15 mouse cellular contexts compared by ENCODE assay signal in the genomic region with DNA sequence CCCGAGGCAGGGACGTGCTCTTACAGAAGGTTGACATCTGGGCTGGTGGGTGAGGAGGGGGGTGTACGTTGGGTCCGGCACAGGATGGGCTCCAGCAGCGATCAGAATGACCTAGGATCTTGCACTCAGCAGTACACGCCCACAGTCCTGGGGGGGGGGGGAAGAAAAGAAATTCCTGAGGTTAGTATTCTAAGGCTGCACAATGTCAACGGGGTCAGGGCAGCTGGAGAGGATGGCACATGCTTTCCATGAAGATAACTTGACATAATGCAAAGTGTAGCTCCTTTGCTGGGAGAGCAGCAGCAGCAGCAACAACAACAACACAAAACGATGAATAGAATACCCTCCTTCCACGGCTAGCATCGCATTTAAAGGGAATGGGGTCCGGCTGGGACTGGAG. TPM values are rescaled to one million over a fixed set of nuclear protein-coding genes. Genes with fewer than 3 reads are reported as not detected.
DNase-seq lines count a peak whose midpoint lies in the region; ATAC-seq and TF ChIP-seq lines count a peak whose summit lies in the region.
"Had no signal": no experiment of that assay in that cellular context is flagged by ENCODE, and none has a peak within 500 bp of the region (broad histone marks: within the 10 kb centered on the region; RNA-seq: fewer than 3 reads in every experiment).

No protein-coding gene starts in this region.

- H3K4me2 ChIP-seq in kidney, embryonic 15.5 days, result 0 out of 2 replicates have a peak overlapping the region, but pooled peaks have one; percentile 76
- peak overlapping the region; percentile 75 for H3K4me2 ChIP-seq in forebrain, postnatal 0 days (ENCODE audit: low read depth)
- H3K4me2 ChIP-seq in limb, embryonic 15.5 days, result no peak overlapping the region
- H3K4me2 ChIP-seq in neural tube, embryonic 14.5 days (ENCODE audit: low read depth, low read length), result peak overlapping the region; percentile 85

- no peaks in the 10 kb centered on the region for H3K9me3 ChIP-seq in kidney, embryonic 15.5 days (replicated peaks)
- no peaks in the 10 kb centered on the region for H3K9me3 ChIP-seq in forebrain, postnatal 0 days (ENCODE audit: low read length)
- H3K9me3 ChIP-seq in limb, embryonic 15.5 days, result no peaks in the 10 kb centered on the region
- H3K9me3 ChIP-seq in neural tube, embryonic 14.5 days (ENCODE audit: control insufficient read depth, low read length), result no peaks in the 10 kb centered on the region
- H3K9me3 ChIP-seq: intestine, embryonic 15.5 days had no signal

- no peak for DNase-seq in kidney, postnatal 14 days
- no peak for DNase-seq in forebrain, postnatal 0 days
- DNase-seq in kidney, adult 8-10 months, result no peak
- DNase-seq in adrenal gland, adult 18-20 months (ENCODE audit: low spot score in 2 of 2), result no peak
- DNase-seq: adrenal gland, adult 2 months; layer of hippocampus, adult 9-11 months; liver; lung, postnatal 10 days had no signal

- peaks cover 74% of the 10 kb centered on the region for H3K27me3 ChIP-seq in kidney, embryonic 15.5 days
- no peaks in the 10 kb centered on the region; the same call in 1 of the 2 replicates for H3K27me3 ChIP-seq in forebrain, postnatal 0 days (ENCODE audit: insufficient read depth, low read length)
- H3K27me3 ChIP-seq in limb, embryonic 15.5 days, result peaks cover 71% of the 10 kb centered on the region
- peaks cover 21% of the 10 kb centered on the region for H3K27me3 ChIP-seq in neural tube, embryonic 14.5 days (ENCODE audit: control insufficient read depth, insufficient read depth, low read length)

- H3K36me3 ChIP-seq in kidney, embryonic 15.5 days, result no peaks in the 10 kb centered on the region
- 0 out of 2 replicates have a peak, but pooled peaks cover 4% of the 10 kb centered on the region for H3K36me3 ChIP-seq in forebrain, postnatal 0 days (ENCODE audit: insufficient read depth)
- no peaks in the 10 kb centered on the region for H3K36me3 ChIP-seq in limb, embryonic 15.5 days
- no peaks in the 10 kb centered on the region for H3K36me3 ChIP-seq in neural tube, embryonic 14.5 days (ENCODE audit: control insufficient read depth, insufficient read depth, low read length)
- H3K36me3 ChIP-seq: heart, embryonic 12.5 days; intestine, embryonic 15.5 days had no signal

- H3K9ac ChIP-seq in kidney, embryonic 15.5 days, result no peak overlapping the region
- H3K9ac ChIP-seq in forebrain, postnatal 0 days, result peak overlapping the region; percentile 65
- H3K9ac ChIP-seq in limb, embryonic 15.5 days, result no peak overlapping the region
- peak overlapping the region; percentile 72 for H3K9ac ChIP-seq in neural tube, embryonic 14.5 days (replicated peaks; ENCODE audit: low read depth, low read length)
- H3K9ac ChIP-seq: heart, embryonic 12.5 days; intestine, embryonic 15.5 days had no signal

- no peak for TF ChIP-seq CTCF in forebrain, postnatal 0 days (IDR thresholded peaks at IDR 0.05; ENCODE audit: low read depth)

- no peak for ATAC-seq in kidney, embryonic 15.5 days (replicated peaks; ENCODE audit: low FRiP score)
- ATAC-seq in forebrain, postnatal 0 days, result no peak
- ATAC-seq in limb, embryonic 15.5 days (ENCODE audit: insufficient number of reproducible peaks, low FRiP score, low TSS enrichment, low read depth), result no peak
- no peak for ATAC-seq in neural tube, embryonic 14.5 days (ENCODE audit: low read depth)
- ATAC-seq in activated CD4-positive, CD25-positive, alpha-beta regulatory T cell, adult 4 months, result no peak
- ATAC-seq: intestine, embryonic 15.5 days had no signal

- H3K27ac ChIP-seq in kidney, embryonic 15.5 days, result no peak overlapping the region
- no peak overlapping the region for H3K27ac ChIP-seq in forebrain, postnatal 0 days (ENCODE audit: low read depth, low read length)
- H3K27ac ChIP-seq in limb, embryonic 15.5 days, result no peak overlapping the region
- H3K27ac ChIP-seq in neural tube, embryonic 14.5 days (ENCODE audit: low read depth, low read length), result no peak overlapping the region
- H3K27ac ChIP-seq: intestine, embryonic 15.5 days had no signal

- H3K4me1 ChIP-seq in kidney, embryonic 15.5 days, result peaks cover 43% of the 10 kb centered on the region
- peaks cover 14% of the 10 kb centered on the region for H3K4me1 ChIP-seq in forebrain, postnatal 0 days (ENCODE audit: insufficient read depth)
- H3K4me1 ChIP-seq in limb, embryonic 15.5 days, result peaks cover 41% of the 10 kb centered on the region
- peaks cover 17% of the 10 kb centered on the region for H3K4me1 ChIP-seq in neural tube, embryonic 14.5 days (ENCODE audit: control insufficient read depth, insufficient read depth, low read length)

- WGBS in kidney, embryonic 15.5 days, result 15% methylated on average over 11 of the region's 11 CpGs
- WGBS in forebrain, postnatal 0 days, result 10% methylated on average over 11 of the region's 11 CpGs
- WGBS in limb, embryonic 15.5 days, result 11% methylated on average over 11 of the region's 11 CpGs
- 4% methylated on average over 11 of the region's 11 CpGs for WGBS in neural tube, embryonic 14.5 days

- H3K4me3 ChIP-seq in kidney, embryonic 15.5 days (replicated peaks), result no peak overlapping the region
- H3K4me3 ChIP-seq in forebrain, postnatal 0 days (ENCODE audit: low read depth, low read length), result peak overlapping the region; percentile 62
- H3K4me3 ChIP-seq in limb, embryonic 15.5 days, result peak overlapping the region; percentile 43; the same call in 1 of the 2 replicates
- peak overlapping the region; percentile 58 for H3K4me3 ChIP-seq in neural tube, embryonic 14.5 days (ENCODE audit: low read depth, low read length)

RNA-seq across cellular contexts. Expression of gene Pcdh8, which starts 3.5 kb away (rescaled TPM):
- 1.8 TPM in 2 replicates for polyA plus RNA-seq in kidney, embryonic 15.5 days (2015; fragmentation: Nextera tagmentation; extraction: Ambion mirVana)
- 86.4 and 130 TPM in 2 replicates for total RNA-seq in forebrain, postnatal 0 days (2014; rRNA removed)
- polyA plus RNA-seq in forebrain, postnatal 0 days (2015; fragmentation: Nextera tagmentation; extraction: Ambion mirVana), result 41.8 and 51.5 TPM in 2 replicates
- polyA plus RNA-seq in limb, embryonic 15.5 days (2015; fragmentation: Nextera tagmentation; extraction: Ambion mirVana), result 2.2 and 4.1 TPM in 2 replicates
- polyA plus RNA-seq in neural tube, embryonic 14.5 days (2014; fragmentation: Nextera tagmentation; extraction: Ambion mirVana), result 29.6 and 32.5 TPM in 2 replicates
- polyA plus RNA-seq in activated CD4-positive, CD25-positive, alpha-beta regulatory T cell, adult 4 months (2017; shearing (Covaris generic)), result not detected
- under 1 TPM in 1 of 2 experiments, not detected in 1; 0.43 TPM for total RNA-seq in adrenal gland, adult 18-20 months (2021)
- total RNA-seq: MEL had no signal

Comparison
In these comparisons a context has a peak if more than half of its experiments do, and no peak if none do; other contexts are left out.
1. H3K9ac ChIP-seq: peak in forebrain, postnatal 0 days (single experiment) and neural tube, embryonic 14.5 days (single experiment); none in kidney, embryonic 15.5 days (single experiment) and limb, embryonic 15.5 days (single experiment).